Mouse (Mus musculus) erythroblast, embryonic 14.5 days (primary cell): Measurements from ENCODE around the gene Fam104a. TPM values are rescaled to one million over a fixed set of nuclear protein-coding genes. Genes with fewer than 3 reads are reported as not detected.
A peak's percentile ranks its signal among the peaks of the same experiment; 100 is the strongest.

ENCODE experiments used
- H3K27me3 ChIP-seq: 2 replicates; pipeline ENCODE4 v1.6.1; 2012; ENCODE audit warnings: inconsistent platforms; ENCODE audit not compliant: control insufficient read depth
- H3K36me3 ChIP-seq: 2 replicates; pipeline ENCODE4 v1.6.1; 2012; ENCODE audit warnings: mild to moderate bottlenecking, inconsistent platforms; ENCODE audit not compliant: control insufficient read depth
- H3K4me1 ChIP-seq: 2 replicates; pipeline ENCODE4 v1.6.1; 2012; ENCODE audit warnings: inconsistent platforms; ENCODE audit not compliant: control insufficient read depth
- H3K4me3 ChIP-seq: replicated peaks from 2 replicates; pipeline ENCODE3; 2012; ENCODE audit warnings: moderate library complexity, mild to moderate bottlenecking, inconsistent platforms
- H3K9me3 ChIP-seq: 2 replicates; pipeline ENCODE4 v1.6.1; 2012; ENCODE audit warnings: low read length, inconsistent platforms, mixed read lengths; ENCODE audit not compliant: control insufficient read depth
- GATA1 ChIP-seq: IDR thresholded peaks from 2 replicates; pipeline ENCODE4 v1.6.1; 2012; ENCODE audit warnings: low read length, inconsistent platforms, mixed read lengths
- TAL1 ChIP-seq: IDR thresholded peaks from 3 replicates; pipeline ENCODE4 v1.6.1; 2012; ENCODE audit warnings: low read length, inconsistent platforms, mixed read lengths
- polyA plus RNA-seq: library from polyadenylated mRNA; stranded (reverse); fragments of >175 nt; gene quantifications from 2 replicates; pipeline ENCODE4 v1.2.3, GENCODE M21; 2012

Gene Fam104a
- polyA plus RNA-seq, result 46.7 and 53.9 TPM in 2 replicates

DNA sequence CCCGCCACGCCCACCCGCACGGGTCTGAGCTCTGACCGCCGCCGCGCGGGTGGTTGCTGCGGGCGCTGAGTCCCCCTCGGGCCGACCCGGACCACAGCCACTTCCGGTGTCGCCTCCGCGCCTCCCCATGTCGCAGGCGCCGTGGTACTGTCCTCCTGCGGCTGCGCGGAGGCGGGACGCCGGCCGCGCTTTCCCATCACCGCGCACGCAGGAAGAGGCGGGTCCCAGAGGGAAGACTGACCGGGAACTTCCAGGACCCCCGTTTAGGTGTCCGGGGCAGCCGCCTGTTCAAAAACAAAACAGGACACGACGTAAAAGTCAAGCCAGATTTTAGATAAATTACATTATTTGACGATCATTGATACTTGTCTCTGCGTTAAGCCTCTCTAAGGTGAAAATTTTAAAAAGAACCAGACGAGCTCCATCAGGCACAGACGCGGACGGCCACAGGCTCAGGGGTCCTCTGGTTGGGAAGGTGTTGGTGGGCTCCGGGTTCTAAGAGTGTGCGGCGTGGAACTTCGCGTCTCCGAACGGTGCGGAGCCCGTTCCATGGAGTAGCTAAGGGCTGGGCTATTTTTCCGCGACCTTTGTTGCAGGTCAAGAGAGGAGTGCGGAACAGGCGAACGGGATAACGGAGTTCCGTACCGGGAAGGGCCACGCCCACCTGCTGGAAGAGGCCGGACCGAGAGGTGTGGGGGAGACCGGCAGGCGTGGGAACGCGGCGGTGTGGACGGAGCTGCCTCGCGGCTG is at the start of gene Fam104a, which contains the start of gene D11Wsu47e:
Gene Fam104a, minus strand, starts transcription at position 199 of the 750 bp plus-strand sequence.
Gene D11Wsu47e, plus strand, starts transcription at position 456 of the 750 bp plus-strand sequence.
- Histone ChIP-seq H3K4me3 (peak within 1 kb of the TSS; percentile 100), H3K9me3 (no peaks in the 10 kb centered on the region), H3K36me3 (peaks cover 48% of the 10 kb centered on the region), H3K27me3 (no peaks in the 10 kb centered on the region), H3K4me1 (peaks cover 58% of the 10 kb centered on the region)
- TF ChIP-seq TAL1, result no peak
- TF ChIP-seq GATA1, result no peak

DNA sequence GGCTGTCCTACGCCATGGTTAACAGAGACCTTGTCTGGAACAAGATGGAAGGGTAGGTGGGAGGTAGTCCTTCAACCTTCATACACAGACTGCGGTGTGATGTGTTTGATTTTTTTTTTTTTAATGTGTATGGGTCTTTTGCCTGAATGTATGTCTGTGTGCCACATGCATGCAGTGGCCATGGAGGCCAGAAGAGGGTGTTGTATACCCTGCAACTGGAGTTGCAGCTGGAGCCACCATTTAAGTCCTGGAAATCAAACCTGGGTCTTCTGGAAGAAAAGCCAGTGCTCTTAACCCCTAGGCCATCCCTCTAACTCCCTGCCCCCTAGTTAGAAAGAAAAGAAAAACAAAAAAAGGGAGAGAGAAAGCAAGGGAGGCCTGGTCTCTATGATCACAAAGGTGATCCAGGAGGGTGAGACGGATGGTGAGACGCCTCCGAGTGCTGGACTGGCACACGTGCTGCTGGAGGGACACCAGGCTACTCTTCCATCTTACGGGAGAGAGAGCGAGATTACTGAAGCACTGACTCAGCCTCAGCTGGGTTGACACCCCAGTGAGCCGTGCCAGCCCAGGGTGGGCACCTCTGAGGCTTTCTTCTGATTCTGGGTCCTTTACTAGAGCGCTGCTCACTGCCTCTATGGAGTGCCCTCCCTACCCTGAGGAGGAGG is 48.1 kb upstream of the Fam104a start:
- Histone ChIP-seq H3K27me3 (no peaks in the 10 kb centered on the region), H3K4me1 (peaks cover 40% of the 10 kb centered on the region), H3K9me3 (no peaks in the 10 kb centered on the region), H3K4me3 (no peak overlapping the region), H3K36me3 (peaks cover 94% of the 10 kb centered on the region)
- TF ChIP-seq GATA1 (no peak), TAL1 (no peak)

DNA sequence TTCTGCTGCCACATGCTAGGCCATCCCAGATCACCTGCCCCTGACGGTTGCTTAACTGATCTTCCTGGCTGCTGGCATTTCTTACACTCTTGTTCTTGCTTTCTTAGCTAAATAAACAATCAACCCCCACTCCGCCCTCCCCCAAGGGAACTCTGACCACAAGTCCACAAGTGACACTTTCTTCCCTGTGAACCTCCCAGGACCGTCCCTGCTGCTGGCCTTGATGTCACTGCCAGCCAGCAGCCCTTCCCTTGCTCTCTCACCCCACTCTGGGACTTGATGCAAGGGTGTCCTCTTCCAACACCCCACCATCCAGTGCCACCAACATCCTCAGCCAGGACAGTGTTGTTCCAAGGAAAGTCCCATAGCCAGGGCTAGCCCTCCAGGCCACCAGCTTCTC is 46.9 kb upstream of the Fam104a start:
- Histone ChIP-seq H3K9me3 (no peaks in the 10 kb centered on the region), H3K27me3 (no peaks in the 10 kb centered on the region), H3K4me1 (peaks cover 31% of the 10 kb centered on the region), H3K4me3 (no peak overlapping the region), H3K36me3 (peaks cover 94% of the 10 kb centered on the region)
- TF ChIP-seq GATA1 (no peak), TAL1 (no peak)

DNA sequence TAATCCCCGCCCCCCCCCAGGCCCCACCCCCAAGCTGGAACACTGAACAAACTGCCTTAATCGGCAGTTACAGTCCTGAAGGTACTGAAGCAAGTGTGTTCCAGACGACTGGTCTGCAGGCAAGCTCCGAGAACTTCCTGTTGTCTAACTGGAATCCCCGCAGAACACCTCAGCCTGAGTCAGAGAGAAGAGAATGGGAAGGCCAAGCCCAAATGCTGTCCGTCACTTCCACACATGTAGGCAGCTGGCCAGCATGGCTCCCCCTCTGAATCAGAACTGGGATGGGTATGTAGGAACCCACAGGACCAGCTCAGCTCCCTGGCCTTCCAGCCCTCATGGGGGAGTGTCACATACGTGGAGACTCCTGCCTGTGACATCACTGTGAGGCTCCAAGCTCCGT is 46.0 kb upstream of the Fam104a start:
- Histone ChIP-seq H3K36me3 (peaks cover 92% of the 10 kb centered on the region), H3K9me3 (no peaks in the 10 kb centered on the region), H3K4me3 (no peak overlapping the region), H3K27me3 (no peaks in the 10 kb centered on the region), H3K4me1 (peaks cover 25% of the 10 kb centered on the region)
- TF ChIP-seq GATA1 (no peak), TAL1 (no peak)

DNA sequence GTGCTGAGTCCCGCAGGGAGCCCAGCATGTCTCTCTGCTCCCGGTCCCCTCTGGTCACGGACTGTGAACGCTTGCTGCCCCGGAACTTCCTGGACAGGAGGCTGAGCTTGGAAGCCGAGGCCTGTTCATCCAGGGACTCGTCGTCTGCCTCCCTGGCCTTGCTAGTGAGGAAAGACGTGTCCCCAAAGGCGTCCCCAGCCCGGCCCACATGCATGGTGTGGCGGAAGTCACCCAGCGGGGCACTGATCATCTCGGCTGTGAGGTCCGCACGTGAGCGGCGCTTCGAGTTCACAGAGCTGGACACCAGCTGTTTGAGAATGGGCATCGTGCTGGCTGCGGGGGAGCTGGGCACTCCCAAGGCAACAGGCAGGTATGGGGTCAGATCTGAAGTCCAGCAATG is 45.3 kb upstream of the Fam104a start:
- Histone ChIP-seq H3K27me3 (no peaks in the 10 kb centered on the region), H3K4me3 (no peak overlapping the region), H3K4me1 (peaks cover 21% of the 10 kb centered on the region), H3K36me3 (peaks cover 87% of the 10 kb centered on the region), H3K9me3 (no peaks in the 10 kb centered on the region)
- TF ChIP-seq TAL1 (no peak), GATA1 (no peak)

DNA sequence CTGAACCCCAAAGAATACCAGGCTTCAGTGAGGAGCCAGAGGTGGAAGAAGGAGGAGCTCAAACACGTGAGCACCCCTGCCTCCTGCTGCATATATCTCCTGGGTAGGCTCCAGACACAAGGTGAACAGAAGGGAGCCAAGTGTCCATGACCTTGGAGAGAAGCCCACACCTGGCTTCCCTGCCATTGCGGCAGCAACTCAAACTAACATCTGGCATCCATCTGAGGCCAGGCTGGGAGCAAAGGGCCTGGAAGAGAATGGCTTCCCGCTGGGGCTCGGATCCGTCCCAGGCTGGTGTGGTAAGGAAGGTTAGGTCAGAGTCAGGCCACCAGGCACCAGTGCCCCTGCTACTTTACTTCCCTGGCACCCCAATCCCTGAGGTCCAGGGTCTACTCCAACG is 44.0 kb upstream of the Fam104a start:
- peaks cover 8% of the 10 kb centered on the region for H3K4me1 ChIP-seq
- TF ChIP-seq TAL1 (no peak), GATA1 (no peak)
- no peaks in the 10 kb centered on the region for H3K27me3 ChIP-seq
- no peak overlapping the region for H3K4me3 ChIP-seq
- no peaks in the 10 kb centered on the region for H3K9me3 ChIP-seq
- peaks cover 75% of the 10 kb centered on the region for H3K36me3 ChIP-seq

DNA sequence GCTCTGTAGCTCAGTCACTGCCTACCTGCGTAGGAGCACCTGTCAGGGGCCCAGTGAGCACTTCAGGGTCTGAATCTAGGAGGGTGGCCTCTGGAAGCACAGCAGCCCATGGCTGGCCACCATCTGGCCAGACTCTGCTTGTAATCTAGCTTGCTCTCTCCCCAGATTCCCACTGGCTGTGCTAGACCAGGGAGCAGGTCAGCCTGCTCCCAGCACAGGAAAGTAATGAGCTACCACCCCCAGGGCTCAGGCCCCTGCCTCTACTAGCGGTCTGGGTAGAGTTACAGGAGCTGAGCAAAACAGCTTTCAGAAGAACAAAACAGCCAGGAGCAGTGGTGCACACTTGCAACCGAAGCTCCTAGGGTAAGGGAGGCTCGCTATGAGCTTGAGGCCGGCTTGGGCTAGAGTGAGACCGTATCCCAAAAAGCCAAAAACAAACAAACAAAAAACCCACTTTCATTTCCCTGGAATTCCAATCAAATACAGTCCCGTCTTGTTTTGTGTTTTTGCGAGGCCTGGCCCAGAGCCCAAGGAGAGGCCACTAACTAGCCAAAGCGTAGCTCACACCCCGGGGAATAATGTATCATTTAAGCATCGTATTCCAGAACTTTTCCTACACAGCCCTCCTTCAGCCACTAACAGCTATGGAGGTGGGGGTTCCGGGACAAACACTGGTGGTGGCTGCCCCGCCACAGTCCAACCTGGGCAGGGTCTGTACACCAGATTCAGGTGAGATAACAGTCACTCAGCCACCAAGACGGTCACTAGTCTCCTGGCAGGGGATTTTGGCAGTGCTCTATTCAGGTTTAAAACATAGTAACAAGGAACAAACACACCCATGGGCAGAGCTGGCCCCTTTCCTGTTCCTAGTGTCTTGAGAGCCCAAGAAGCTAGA is 43.3 kb upstream of the Fam104a start:
- Histone ChIP-seq H3K4me3 (no peak overlapping the region), H3K27me3 (no peaks in the 10 kb centered on the region), H3K9me3 (no peaks in the 10 kb centered on the region), H3K4me1 (peaks cover 8% of the 10 kb centered on the region), H3K36me3 (peaks cover 71% of the 10 kb centered on the region)
- no peak for TF ChIP-seq GATA1
- TF ChIP-seq TAL1, result no peak

DNA sequence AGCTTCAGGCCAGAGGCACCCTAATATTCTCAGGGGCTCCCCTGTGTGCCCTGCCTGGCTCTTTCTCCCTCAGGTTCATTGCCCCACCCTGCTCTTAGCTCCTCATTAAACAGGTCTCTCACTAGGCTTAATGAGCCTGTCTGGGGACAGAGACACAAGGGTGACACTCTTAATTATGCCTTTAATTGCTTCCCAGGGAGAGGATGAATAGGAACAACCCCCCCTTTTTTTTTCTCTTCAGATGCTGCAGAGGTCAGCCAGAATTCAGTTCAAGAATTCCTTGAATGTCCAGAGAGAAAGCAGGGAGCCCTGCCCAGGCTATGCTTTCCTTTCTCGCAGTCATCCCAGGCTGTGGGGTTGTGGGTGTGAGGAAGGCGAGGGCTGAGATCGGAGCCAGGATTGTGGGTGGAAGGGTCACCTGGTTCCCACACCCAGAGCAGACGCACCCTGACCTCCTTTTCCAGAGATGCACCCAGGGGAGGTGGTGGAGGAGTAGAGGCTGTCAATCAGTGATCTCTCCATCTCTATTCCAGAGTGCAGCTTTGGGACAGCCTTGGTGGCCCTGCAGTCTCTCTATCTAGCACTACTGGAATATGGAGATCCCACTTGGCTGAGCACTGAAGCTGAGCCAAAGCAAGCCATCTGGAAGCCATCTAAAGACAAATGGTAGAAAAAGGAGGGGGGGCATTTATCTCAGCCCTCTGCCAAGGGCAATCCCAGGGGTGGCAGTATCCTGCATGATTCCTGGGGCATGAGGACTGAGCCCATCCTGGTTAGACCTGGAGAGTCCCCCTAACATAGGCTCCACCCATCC is 41.5 kb upstream of the Fam104a start:
- H3K4me1 ChIP-seq, result peaks cover 5% of the 10 kb centered on the region
- TF ChIP-seq TAL1 (no peak), GATA1 (no peak)
- no peaks in the 10 kb centered on the region for H3K27me3 ChIP-seq
- no peaks in the 10 kb centered on the region for H3K9me3 ChIP-seq
- H3K36me3 ChIP-seq, result peaks cover 53% of the 10 kb centered on the region
- no peak overlapping the region for H3K4me3 ChIP-seq
